Mouse (Mus musculus) limb, embryonic 11.5 days (tissue): ENCODE results near the gene Spsb3. TPM values are rescaled to one million over a fixed set of nuclear protein-coding genes. Genes with fewer than 3 reads are reported as not detected.

Experiments used
- ATAC-seq: fragments of 200-750 bp; cut with Nextera tagmentation; 2 replicates; pipeline ENCODE4 v1.8.0; 2017; ENCODE audit warnings: low read depth; ENCODE audit not compliant: insufficient number of reproducible peaks, low FRiP score, low TSS enrichment
- DNase-seq: peaks from one replicate; pipeline ENCODE4 v3.0.0-alpha.2; 2015; ENCODE audit warnings: low spot score
- H3K27ac ChIP-seq: fragments of 300-500 bp; sonication (generic); replicated peaks from 2 replicates; pipeline ENCODE4 v1.5.1; 2014; ENCODE audit warnings: low read depth, mild to moderate bottlenecking, low read length
- H3K27me3 ChIP-seq: fragments of 300-500 bp; sonication (generic); 2 replicates; pipeline ENCODE4 v1.6.1; 2014; ENCODE audit warnings: mild to moderate bottlenecking, low read length, mixed read lengths; ENCODE audit not compliant: control insufficient read depth, insufficient read depth
- H3K36me3 ChIP-seq: fragments of 300-500 bp; sonication (generic); 2 replicates; pipeline ENCODE4 v1.6.1; 2014; ENCODE audit warnings: mild to moderate bottlenecking, low read length, moderate library complexity, mixed read lengths; ENCODE audit not compliant: control insufficient read depth, insufficient read depth
- H3K4me1 ChIP-seq: fragments of 300-500 bp; sonication (generic); 2 replicates; pipeline ENCODE4 v1.6.1; 2014; ENCODE audit warnings: low read length, mixed read lengths; ENCODE audit not compliant: control insufficient read depth, insufficient read depth
- H3K4me2 ChIP-seq: fragments of 300-500 bp; sonication (generic); 2 replicates; pipeline ENCODE4 v1.6.1; 2014; ENCODE audit warnings: low read depth, mild to moderate bottlenecking, moderate library complexity; ENCODE audit not compliant: severe bottlenecking
- H3K4me3 ChIP-seq: fragments of 300-500 bp; sonication (generic); 2 replicates; pipeline ENCODE4 v1.5.1; 2014; ENCODE audit warnings: low read depth, low read length
- H3K9ac ChIP-seq: fragments of 300-500 bp; sonication (generic); 2 replicates; pipeline ENCODE4 v1.6.1; 2014; ENCODE audit warnings: mild to moderate bottlenecking, low read length
- H3K9me3 ChIP-seq: fragments of 300-500 bp; sonication (generic); 2 replicates; pipeline ENCODE4 v1.6.1; 2016; ENCODE audit warnings: low read length; ENCODE audit not compliant: control insufficient read depth
- WGBS: fragments of 180-500 bp; shearing (Covaris S2); extraction: QIAGEN DNeasy Blood & Tissue Kit; methylation state at CpG from one replicate; pipeline ENCODE4 v1.1.7; 2014; 5-methylcytosine and 5-hydroxymethylcytosine counted together
- polyA plus RNA-seq: library from polyadenylated mRNA; unstranded; fragments of >200 nt; fragmentation: Nextera tagmentation; extraction: Ambion mirVana; gene quantifications from 2 replicates; pipeline ENCODE4 v1.2.1, GENCODE M21; 2014

The Spsb3 gene
- polyA plus RNA-seq, 1 experiment from 2014 or later: 42.1 TPM

DNA sequence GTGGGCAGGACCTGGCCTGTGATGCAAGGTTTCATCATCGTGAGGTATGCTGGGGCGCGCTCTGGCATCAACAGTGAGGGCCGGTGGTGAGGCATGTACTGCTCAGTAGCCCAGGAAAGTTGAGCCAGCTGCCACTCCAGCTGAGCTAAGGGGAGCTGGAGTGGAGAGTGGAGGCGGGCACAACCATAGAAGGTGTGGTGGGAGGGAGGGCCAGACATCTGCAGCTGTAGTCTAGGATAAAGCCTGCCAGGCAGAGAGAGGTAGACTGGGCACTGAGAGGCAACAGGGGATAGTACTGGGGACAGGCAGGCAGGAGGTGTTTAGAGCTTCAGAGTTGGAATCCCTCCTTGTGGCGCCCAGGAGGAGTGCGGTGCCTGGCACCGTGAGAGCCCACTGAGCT lies 26.4 kb upstream of the Spsb3 start:
- no peak overlapping the region for H3K4me3 ChIP-seq
- no peaks in the 10 kb centered on the region for H3K9me3 ChIP-seq
- 0 out of 2 replicates have a peak, but pooled peaks cover 4% of the 10 kb centered on the region for H3K36me3 ChIP-seq
- no peaks in the 10 kb centered on the region for H3K27me3 ChIP-seq
- H3K4me1 ChIP-seq: no peaks in the 10 kb centered on the region
- ATAC-seq: no peak
- DNase-seq: no peak
- H3K27ac ChIP-seq: no peak overlapping the region
- no peak overlapping the region for H3K9ac ChIP-seq
- no peak overlapping the region for H3K4me2 ChIP-seq
- 91% methylated on average over 8 of the region's 8 CpGs for WGBS

DNA sequence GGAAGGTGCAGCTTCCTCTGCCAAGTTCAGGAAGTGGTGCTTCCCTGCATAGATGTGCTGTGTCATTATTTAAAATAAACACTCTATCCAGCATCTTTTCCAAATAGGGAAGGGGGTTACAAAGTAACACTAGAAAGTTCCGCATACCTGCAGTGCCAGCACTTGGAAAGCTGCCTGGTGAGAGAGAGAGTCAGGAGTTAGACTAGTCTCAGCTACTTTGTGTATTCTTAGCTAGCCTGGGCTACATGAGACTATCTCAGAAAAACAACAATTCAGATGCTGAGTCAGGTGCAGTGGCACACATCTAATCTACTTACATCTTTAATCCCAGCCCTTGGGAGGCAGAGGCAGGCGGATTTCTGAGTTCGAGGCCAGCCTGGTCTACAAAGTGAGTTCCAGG lies 24.7 kb upstream of the Spsb3 start:
- 94% methylated on average over 3 of the region's 3 CpGs for WGBS

DNA sequence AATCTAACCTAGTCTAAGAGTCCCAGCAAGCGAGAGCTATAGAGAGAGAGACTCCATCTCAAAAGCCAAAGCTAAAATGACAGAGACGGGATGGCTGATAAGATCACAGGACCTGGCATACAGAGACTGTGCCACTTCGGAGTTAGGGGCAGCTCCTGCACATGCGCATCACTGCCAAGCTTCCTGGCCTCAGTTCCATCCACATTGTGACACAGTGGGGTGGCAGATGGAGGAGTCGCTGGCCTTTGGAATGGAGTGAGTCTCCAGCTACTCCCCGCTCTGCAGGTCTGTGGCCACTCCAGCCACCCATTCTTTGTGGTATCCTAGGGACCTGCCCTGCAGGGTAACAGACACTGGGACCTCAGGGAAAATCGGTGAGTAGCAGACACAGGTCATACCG lies 20.7 kb upstream of the Spsb3 start, which contains the start of gene Igfals:
Igfals (plus strand) TSS at position 222 of the 400 bp plus-strand sequence.
- DNase-seq: no peak
- ATAC-seq: no peak
- no peaks in the 10 kb centered on the region for H3K9me3 ChIP-seq
- no peak within 1 kb of the TSS for H3K4me3 ChIP-seq
- no peak within 1 kb of the TSS for H3K4me2 ChIP-seq
- 0 out of 2 replicates have a peak, but pooled peaks cover 4% of the 10 kb centered on the region for H3K36me3 ChIP-seq
- no peaks in the 10 kb centered on the region for H3K27me3 ChIP-seq
- WGBS: 89% methylated on average over 8 of the region's 8 CpGs
- no peaks in the 10 kb centered on the region for H3K4me1 ChIP-seq
- no peak within 1 kb of the TSS for H3K9ac ChIP-seq
- H3K27ac ChIP-seq: no peak within 1 kb of the TSS

More for the DNA sequence above, 24.7 kb upstream of the Spsb3 start:
- H3K36me3 ChIP-seq: 0 out of 2 replicates have a peak, but pooled peaks cover 4% of the 10 kb centered on the region
- no peaks in the 10 kb centered on the region for H3K27me3 ChIP-seq
- H3K9me3 ChIP-seq: no peaks in the 10 kb centered on the region
- H3K9ac ChIP-seq: no peak overlapping the region
- H3K4me2 ChIP-seq: no peak overlapping the region
- H3K4me3 ChIP-seq: no peak overlapping the region
- ATAC-seq (no peak), DNase-seq (no peak)
- no peaks in the 10 kb centered on the region for H3K4me1 ChIP-seq
- H3K27ac ChIP-seq: no peak overlapping the region

DNA sequence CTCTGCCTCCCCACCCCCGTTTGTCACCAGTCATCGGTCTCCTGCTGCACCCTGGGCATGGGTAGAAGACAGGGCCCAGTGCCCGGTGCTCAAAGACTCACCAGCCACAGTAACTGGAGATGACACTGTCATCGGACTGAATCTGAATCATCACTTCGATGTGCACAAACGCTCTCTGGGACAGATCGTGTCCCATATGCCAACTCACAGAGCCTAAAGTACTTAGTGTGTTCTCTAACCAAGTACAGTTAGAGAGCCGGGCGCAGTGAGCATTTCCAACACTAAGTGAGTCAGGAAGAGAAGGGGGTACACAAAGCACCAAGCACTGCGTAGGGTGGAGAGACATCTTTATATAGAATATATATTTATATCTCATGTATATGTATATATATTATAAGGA lies 18.5 kb upstream of the Spsb3 start:
- Histone ChIP-seq H3K4me1 (no peaks in the 10 kb centered on the region), H3K9me3 (no peaks in the 10 kb centered on the region), H3K9ac (no peak overlapping the region), H3K4me2 (no peak overlapping the region), H3K27ac (no peak overlapping the region), H3K4me3 (no peak overlapping the region), H3K27me3 (no peaks in the 10 kb centered on the region), H3K36me3 (no peaks in the 10 kb centered on the region)
- DNase-seq (no peak), ATAC-seq (no peak)
- WGBS: 92% methylated on average over 10 of the region's 10 CpGs

DNA sequence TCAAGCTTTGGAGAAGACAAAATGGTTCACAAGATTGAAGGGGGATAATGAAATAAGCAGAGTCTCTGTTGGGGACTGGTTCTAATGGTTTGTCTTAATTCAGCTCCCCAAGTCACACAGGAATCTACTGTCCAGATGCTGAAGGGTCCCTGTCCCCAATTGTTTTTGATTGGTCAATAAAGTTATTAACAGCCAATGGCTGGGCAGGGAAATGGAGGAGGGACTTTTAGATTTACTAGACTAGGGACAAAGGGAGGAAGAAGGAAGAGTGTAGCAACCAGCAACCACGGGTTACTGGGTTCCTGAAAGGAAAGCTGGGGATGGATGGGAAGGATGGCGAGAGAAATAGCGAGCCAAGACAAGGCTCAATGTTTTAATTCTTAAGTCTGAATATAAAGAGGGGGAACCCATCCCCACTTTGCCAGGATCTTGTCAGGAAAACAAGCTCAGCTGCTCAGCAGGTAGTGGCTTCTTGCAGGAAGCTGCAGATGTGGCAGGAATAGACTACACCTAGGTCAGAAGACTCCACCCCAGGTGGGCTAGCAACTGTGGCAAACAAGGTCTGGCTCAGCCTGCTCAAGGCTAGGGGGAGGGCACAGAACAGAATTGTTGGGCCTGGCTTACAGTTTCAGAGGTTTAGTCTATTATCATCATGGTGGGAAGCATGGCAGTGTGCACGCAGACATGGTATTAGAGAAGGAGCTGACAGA lies 12.6 kb upstream of the Spsb3 start:
- ATAC-seq (no peak), DNase-seq (no peak)
- H3K4me1 ChIP-seq: peaks cover 5% of the 10 kb centered on the region
- no peak overlapping the region for H3K4me3 ChIP-seq
- H3K9ac ChIP-seq: no peak overlapping the region
- no peaks in the 10 kb centered on the region for H3K27me3 ChIP-seq
- WGBS: 45% methylated on average over 4 of the region's 4 CpGs
- no peaks in the 10 kb centered on the region for H3K9me3 ChIP-seq
- no peaks in the 10 kb centered on the region for H3K36me3 ChIP-seq
- no peak overlapping the region for H3K4me2 ChIP-seq
- H3K27ac ChIP-seq: no peak overlapping the region

DNA sequence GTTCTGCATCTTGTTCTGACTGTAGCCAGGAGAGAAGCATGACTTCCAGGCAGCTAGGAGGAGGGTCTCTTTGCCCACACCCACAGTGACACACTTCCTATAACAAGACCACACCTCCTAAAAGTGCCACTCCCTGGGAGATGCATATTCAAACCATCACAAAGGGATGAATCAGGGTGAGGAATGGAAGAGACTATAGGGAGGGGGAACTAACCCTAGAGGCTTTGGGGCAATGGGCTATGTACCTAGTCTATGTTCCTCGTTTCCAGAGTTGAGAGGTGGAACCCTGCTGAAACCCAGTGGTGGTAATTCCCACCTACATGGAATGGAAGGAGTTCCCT lies 12.1 kb upstream of the Spsb3 start:
- H3K4me1 ChIP-seq: peaks cover 5% of the 10 kb centered on the region
- H3K27ac ChIP-seq: no peak overlapping the region
- H3K9me3 ChIP-seq: no peaks in the 10 kb centered on the region
- H3K9ac ChIP-seq: no peak overlapping the region
- no peak overlapping the region for H3K4me2 ChIP-seq
- no peaks in the 10 kb centered on the region for H3K36me3 ChIP-seq
- no peak for ATAC-seq
- H3K4me3 ChIP-seq: no peak overlapping the region
- no peaks in the 10 kb centered on the region for H3K27me3 ChIP-seq
- no peak for DNase-seq
- 67% methylated on average over 1 of the region's 1 CpGs for WGBS

DNA sequence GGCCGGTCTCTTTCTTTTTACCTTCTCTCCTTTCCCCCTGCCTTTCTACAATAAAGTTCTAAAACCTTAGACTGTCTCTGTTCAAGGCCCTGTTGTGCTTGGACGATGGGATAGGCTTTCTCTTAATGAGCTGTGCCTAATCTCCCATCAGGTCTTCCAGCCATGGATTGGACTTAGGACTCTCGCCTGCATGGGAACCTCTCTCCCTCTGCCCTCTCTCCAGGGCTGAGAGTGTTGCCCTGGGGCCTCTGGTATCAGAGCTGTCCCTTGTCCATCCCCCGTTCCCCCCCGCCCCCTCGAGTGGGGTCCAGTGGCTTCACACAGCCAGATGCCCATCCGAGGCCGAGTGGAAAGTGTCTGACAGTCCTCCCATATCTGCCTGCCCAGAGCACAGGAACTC lies 11.5 kb upstream of the Spsb3 start:
- DNase-seq (no peak), ATAC-seq (no peak)
- Histone ChIP-seq H3K36me3 (no peaks in the 10 kb centered on the region), H3K9ac (no peak overlapping the region), H3K9me3 (no peaks in the 10 kb centered on the region), H3K27ac (no peak overlapping the region), H3K27me3 (no peaks in the 10 kb centered on the region), H3K4me3 (no peak overlapping the region), H3K4me1 (peaks cover 5% of the 10 kb centered on the region), H3K4me2 (no peak overlapping the region)
- 80% methylated on average over 8 of the region's 8 CpGs for WGBS

DNA sequence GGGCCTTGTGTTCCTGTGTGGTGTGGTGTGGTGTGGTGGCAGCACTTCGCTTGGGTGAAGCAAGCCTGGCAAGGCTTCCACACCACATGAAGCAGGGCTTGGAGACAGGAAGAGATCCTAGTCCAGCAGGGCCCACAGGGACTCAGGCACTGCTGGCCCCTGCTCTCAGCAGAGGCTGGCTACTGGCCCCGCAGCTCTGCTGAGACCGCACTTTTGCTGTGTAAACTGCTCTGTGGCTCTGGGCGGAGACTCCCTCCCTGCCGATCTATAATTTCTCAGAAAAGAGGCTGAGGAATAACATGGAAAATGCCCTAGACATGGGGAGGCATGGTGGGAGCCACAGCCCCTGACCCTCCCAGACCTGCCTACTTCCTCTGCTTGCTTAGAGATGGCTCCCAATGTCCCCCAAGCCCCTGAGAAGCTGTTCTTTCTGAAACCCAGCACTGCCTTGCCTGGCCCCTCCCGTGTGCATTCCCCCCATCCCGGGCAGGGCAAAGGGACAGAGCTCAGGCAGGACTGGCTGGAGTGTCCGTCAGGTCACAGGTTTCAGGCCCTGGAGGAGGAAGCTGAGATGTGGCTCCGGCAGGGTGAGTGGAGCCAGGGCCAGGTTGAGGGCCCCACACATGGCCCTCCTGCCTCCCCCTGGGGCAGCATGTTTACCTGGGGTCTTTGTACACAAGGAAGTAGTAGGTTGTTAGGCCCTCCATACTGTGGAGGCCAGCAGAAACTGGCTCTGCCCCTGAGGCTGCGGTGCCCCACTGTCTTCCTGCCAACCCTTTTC lies 8.9 kb upstream of the Spsb3 start:
- peak overlapping the region; percentile 40; the same call in 1 of the 2 replicates for H3K9ac ChIP-seq
- 0 out of 2 replicates have a peak overlapping the region, but pooled peaks have one; percentile 21 for H3K27ac ChIP-seq
- ATAC-seq: no peak

More for the DNA sequence above, 8.9 kb upstream of the Spsb3 start:
- Histone ChIP-seq H3K36me3 (no peaks in the 10 kb centered on the region), H3K27me3 (no peaks in the 10 kb centered on the region), H3K4me2 (no peak overlapping the region), H3K4me1 (peaks cover 5% of the 10 kb centered on the region), H3K4me3 (no peak overlapping the region), H3K9me3 (no peaks in the 10 kb centered on the region)
- no peak for DNase-seq
- WGBS: 52% methylated on average over 10 of the region's 10 CpGs
